ENCODE assay signal across 8 mouse cellular contexts in the genomic region with DNA sequence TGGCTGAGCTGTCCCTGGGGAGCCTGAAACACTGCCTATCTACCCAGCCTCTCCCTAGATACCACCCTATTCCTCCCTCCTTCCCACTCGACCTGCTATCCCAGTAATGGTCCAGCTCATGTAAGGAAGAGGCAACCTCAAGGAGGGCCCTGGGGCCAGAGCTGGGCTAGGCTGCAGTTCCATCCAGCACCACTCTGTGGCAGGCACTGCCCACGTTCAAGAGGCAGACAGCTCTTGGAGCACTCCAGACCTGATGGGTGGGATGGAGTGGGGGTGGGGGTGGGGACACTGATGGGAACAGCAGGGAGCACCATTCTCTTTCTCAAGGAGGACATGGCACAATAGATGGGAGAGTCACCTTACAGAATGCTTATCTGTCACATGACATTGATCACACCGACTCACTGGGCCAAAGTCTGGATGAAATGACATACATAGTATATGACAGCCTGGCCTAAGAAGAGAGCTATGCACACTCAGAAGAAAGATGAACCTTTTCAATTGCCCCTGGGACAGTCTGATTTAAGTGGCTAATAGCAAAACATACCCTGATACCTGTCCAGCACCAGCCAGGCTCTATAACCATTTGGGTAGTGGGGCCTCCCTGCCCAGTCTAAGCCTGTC. TPM values are rescaled to one million over a fixed set of nuclear protein-coding genes. Genes with fewer than 3 reads are reported as not detected.
DNase-seq lines count a peak whose midpoint lies in the region; ATAC-seq and TF ChIP-seq lines count a peak whose summit lies in the region.

No protein-coding gene starts in this region.

- no peak overlapping the region for H3K27ac ChIP-seq in spleen, adult 2 months (ENCODE audit: insufficient read depth, low read length)
- no peak overlapping the region for H3K27ac ChIP-seq in bone marrow, adult 2 months (ENCODE audit: control insufficient read depth, insufficient read depth, low read depth, low read length, poor library complexity)
- H3K27ac ChIP-seq in forebrain, embryonic 15.5 days (replicated peaks), result no peak overlapping the region
- no peak overlapping the region for H3K27ac ChIP-seq in intestine, embryonic 16.5 days (ENCODE audit: low read length)
- H3K27ac ChIP-seq in lung, embryonic 15.5 days, result no peak overlapping the region

- H3K9ac ChIP-seq in forebrain, embryonic 15.5 days (replicated peaks), result no peak overlapping the region
- no peak overlapping the region for H3K9ac ChIP-seq in intestine, embryonic 16.5 days (ENCODE audit: low read depth, low read length)
- H3K9ac ChIP-seq in lung, embryonic 15.5 days, result no peak overlapping the region

- no peak for TF ChIP-seq POLR2A in spleen, adult 2 months (IDR thresholded peaks at IDR 0.05; ENCODE audit: low read depth, low read length)
- TF ChIP-seq POLR2A in bone marrow, adult 2 months (IDR thresholded peaks at IDR 0.05; ENCODE audit: borderline replicate concordance, control insufficient read depth, low read depth, low read length), result no peak

- H3K4me3 ChIP-seq in spleen, adult 2 months (ENCODE audit: extremely low read depth, insufficient read depth, insufficient read length), result no peak overlapping the region
- H3K4me3 ChIP-seq in bone marrow, adult 2 months (replicated peaks; ENCODE audit: control insufficient read depth, low read depth, low read length), result no peak overlapping the region
- H3K4me3 ChIP-seq in forebrain, embryonic 15.5 days, result no peak overlapping the region
- no peak overlapping the region for H3K4me3 ChIP-seq in intestine, embryonic 16.5 days (ENCODE audit: low read length)
- no peak overlapping the region for H3K4me3 ChIP-seq in lung, embryonic 15.5 days

- TF ChIP-seq CTCF in spleen, adult 2 months (IDR thresholded peaks at IDR 0.05; ENCODE audit: extremely low read depth, insufficient read depth, insufficient read length, insufficient replicate concordance), result peak; percentile 59; the same call in 1 of the 2 replicates
- TF ChIP-seq CTCF in bone marrow, adult 2 months (IDR thresholded peaks at IDR 0.05; ENCODE audit: control insufficient read depth, insufficient read depth, low read length), result peak; percentile 48; the same call in 1 of the 2 replicates

- no peak overlapping the region for H3K4me2 ChIP-seq in forebrain, embryonic 15.5 days (replicated peaks)
- H3K4me2 ChIP-seq in intestine, embryonic 16.5 days (ENCODE audit: low read depth, low read length), result no peak overlapping the region
- H3K4me2 ChIP-seq in lung, embryonic 15.5 days, result no peak overlapping the region

- H3K36me3 ChIP-seq in spleen, adult 2 months (ENCODE audit: control insufficient read depth, insufficient read depth, low read length), result no peaks in the 10 kb centered on the region
- H3K36me3 ChIP-seq in forebrain, embryonic 15.5 days, result no peaks in the 10 kb centered on the region
- H3K36me3 ChIP-seq in intestine, embryonic 16.5 days (ENCODE audit: control insufficient read depth, insufficient read depth, low read length), result no peaks in the 10 kb centered on the region
- no peaks in the 10 kb centered on the region for H3K36me3 ChIP-seq in lung, embryonic 15.5 days

- no peaks in the 10 kb centered on the region; the same call in 1 of the 2 replicates for H3K4me1 ChIP-seq in spleen, adult 2 months (ENCODE audit: control insufficient read depth, insufficient read depth, insufficient read length)
- no peaks in the 10 kb centered on the region for H3K4me1 ChIP-seq in bone marrow, adult 2 months (ENCODE audit: control insufficient read depth, insufficient read depth, low read length)
- peaks cover 5% of the 10 kb centered on the region; the same call in 1 of the 2 replicates for H3K4me1 ChIP-seq in forebrain, embryonic 15.5 days
- H3K4me1 ChIP-seq in intestine, embryonic 16.5 days (ENCODE audit: control insufficient read depth, insufficient read depth, low read length), result peaks cover 16% of the 10 kb centered on the region
- peaks cover 45% of the 10 kb centered on the region for H3K4me1 ChIP-seq in lung, embryonic 15.5 days

- DNase-seq in spleen, adult 2 months (ENCODE audit: low read depth in 1 of 2, low spot score in 2 of 2), result no peak
- DNase-seq in spleen, adult 12 weeks (ENCODE audit: low spot score), result no peak
- DNase-seq in right cerebral cortex, postnatal 14 days, result peak; percentile 57
- no peak for DNase-seq in T-cell, adult 2 months (ENCODE audit: low spot score)

- WGBS in spleen, adult 2 months, result 39% methylated on average over 3 of the region's 3 CpGs
- WGBS in bone marrow, adult 2 months, result 34% methylated on average over 3 of the region's 3 CpGs
- WGBS in forebrain, embryonic 15.5 days, result 15% methylated on average over 3 of the region's 3 CpGs
- 22% methylated on average over 3 of the region's 3 CpGs for WGBS in intestine, embryonic 16.5 days
- 21% methylated on average over 3 of the region's 3 CpGs for WGBS in lung, embryonic 15.5 days

- no peaks in the 10 kb centered on the region for H3K27me3 ChIP-seq in spleen, adult 2 months (ENCODE audit: control insufficient read depth, insufficient read depth, low read length)
- H3K27me3 ChIP-seq in forebrain, embryonic 15.5 days, result no peaks in the 10 kb centered on the region
- no peaks in the 10 kb centered on the region for H3K27me3 ChIP-seq in intestine, embryonic 16.5 days (replicated peaks; ENCODE audit: control insufficient read depth, insufficient read depth, low read length)
- no peaks in the 10 kb centered on the region; the same call in 1 of the 2 replicates for H3K27me3 ChIP-seq in lung, embryonic 15.5 days

- peak; percentile 89 for ATAC-seq in forebrain, embryonic 15.5 days (replicated peaks)
- ATAC-seq in intestine, embryonic 16.5 days, result peak; percentile 77
- ATAC-seq in lung, embryonic 15.5 days (ENCODE audit: borderline replicate concordance, extremely low read depth, low FRiP score, low TSS enrichment), result peak; percentile 53; the same call in 1 of the 2 replicates

- no peaks in the 10 kb centered on the region for H3K9me3 ChIP-seq in forebrain, embryonic 15.5 days
- no peaks in the 10 kb centered on the region for H3K9me3 ChIP-seq in intestine, embryonic 16.5 days (ENCODE audit: control insufficient read depth, low read length)
- H3K9me3 ChIP-seq in lung, embryonic 15.5 days, result no peaks in the 10 kb centered on the region

RNA-seq across cellular contexts. Expression of a gene that starts 15.4 kb away (rescaled TPM):
- polyA plus RNA-seq in spleen, adult 2 months (2012; rRNA removed), result 5.5 and 8.4 TPM in 2 replicates
- polyA plus RNA-seq in bone marrow, adult 2 months (2011; ENCODE audit: insufficient read depth, insufficient read length, low replicate concordance, missing spikeins), result not detected in 2 replicates
- 5.2 and 6.4 TPM in 2 replicates for polyA plus RNA-seq in forebrain, embryonic 15.5 days (2015; fragmentation: Nextera tagmentation; extraction: Ambion mirVana)
- polyA plus RNA-seq in intestine, embryonic 16.5 days (2015; fragmentation: Nextera tagmentation; extraction: Ambion mirVana), result 3.1 and 5.8 TPM in 2 replicates
- 6.0 and 7.0 TPM in 2 replicates for polyA plus RNA-seq in lung, embryonic 15.5 days (2015; fragmentation: Nextera tagmentation; extraction: Ambion mirVana)

RNA-seq across cellular contexts. Expression of a gene that starts 28.6 kb away (rescaled TPM):
- polyA plus RNA-seq in spleen, adult 2 months (2012; rRNA removed), result 8.4 and 8.5 TPM in 2 replicates
- polyA plus RNA-seq in bone marrow, adult 2 months (2011; ENCODE audit: insufficient read depth, insufficient read length, low replicate concordance, missing spikeins), result 0.47 TPM in 1 of 2 replicates, not detected in the other
- polyA plus RNA-seq in forebrain, embryonic 15.5 days (2015; fragmentation: Nextera tagmentation; extraction: Ambion mirVana), result 7.4 TPM in 2 replicates
- polyA plus RNA-seq in intestine, embryonic 16.5 days (2015; fragmentation: Nextera tagmentation; extraction: Ambion mirVana), result 7.0 and 7.7 TPM in 2 replicates
- 17.1 and 18.8 TPM in 2 replicates for polyA plus RNA-seq in lung, embryonic 15.5 days (2015; fragmentation: Nextera tagmentation; extraction: Ambion mirVana)

RNA-seq across cellular contexts. Expression of a gene that starts 55.9 kb away (rescaled TPM):
- 0.71 and 1.2 TPM in 2 replicates for polyA plus RNA-seq in spleen, adult 2 months (2012; rRNA removed)
- 0.70 and 1.1 TPM in 2 replicates for polyA plus RNA-seq in bone marrow, adult 2 months (2011; ENCODE audit: insufficient read depth, insufficient read length, low replicate concordance, missing spikeins)
- 0.64 and 0.93 TPM in 2 replicates for polyA plus RNA-seq in forebrain, embryonic 15.5 days (2015; fragmentation: Nextera tagmentation; extraction: Ambion mirVana)
- 1.7 and 2.0 TPM in 2 replicates for polyA plus RNA-seq in intestine, embryonic 16.5 days (2015; fragmentation: Nextera tagmentation; extraction: Ambion mirVana)
- 0.64 and 0.77 TPM in 2 replicates for polyA plus RNA-seq in lung, embryonic 15.5 days (2015; fragmentation: Nextera tagmentation; extraction: Ambion mirVana)

RNA-seq across cellular contexts. Expression of a gene that starts 57.5 kb away (rescaled TPM):
- polyA plus RNA-seq in spleen, adult 2 months (2012; rRNA removed), result 31.3 and 35.7 TPM in 2 replicates
- 10.2 and 11.2 TPM in 2 replicates for polyA plus RNA-seq in bone marrow, adult 2 months (2011; ENCODE audit: insufficient read depth, insufficient read length, low replicate concordance, missing spikeins)
- 47.9 and 48.7 TPM in 2 replicates for polyA plus RNA-seq in forebrain, embryonic 15.5 days (2015; fragmentation: Nextera tagmentation; extraction: Ambion mirVana)
- polyA plus RNA-seq in intestine, embryonic 16.5 days (2015; fragmentation: Nextera tagmentation; extraction: Ambion mirVana), result 89.8 and 91.3 TPM in 2 replicates
- 44.7 and 49.6 TPM in 2 replicates for polyA plus RNA-seq in lung, embryonic 15.5 days (2015; fragmentation: Nextera tagmentation; extraction: Ambion mirVana)
